Mouse (Mus musculus) MEL (cell line): ENCODE results near the gene Brpf1. TPM values are rescaled to one million over a fixed set of nuclear protein-coding genes. Genes with fewer than 3 reads are reported as not detected.

Source experiments
- DNase-seq: peaks from one replicate; pipeline ENCODE4 v3.0.0; 2011; ENCODE audit warnings: low read depth, low spot score
- H3K27ac ChIP-seq: 2 replicates; pipeline ENCODE4 v1.5.1; 2012; ENCODE audit warnings: low read depth, mild to moderate bottlenecking, control low read depth, low read length, moderate library complexity; ENCODE audit not compliant: control insufficient read depth
- H3K27me3 ChIP-seq, 2 experiments: fragments of 150-350 bp in 1 of 2; sonication (generic) in 1 of 2; 2 replicates each; pipeline ENCODE4 v1.6.1; 2012; ENCODE audit warnings: low read length in 2 of 2, mild to moderate bottlenecking in 2 of 2, improper control_type of control experiment in 1 of 2, moderate library complexity in 1 of 2; ENCODE audit not compliant: insufficient read depth in 2 of 2, control insufficient read depth in 1 of 2
- H3K36me3 ChIP-seq, 2 experiments: 2 replicates each; pipeline ENCODE4 v1.6.1; 2012 to 2014; ENCODE audit warnings: low read length in 2 of 2, improper control_type of control experiment in 1 of 2, inconsistent platforms in 1 of 2, mild to moderate bottlenecking in 1 of 2; ENCODE audit not compliant: insufficient read depth in 2 of 2, control insufficient read depth in 1 of 2
- H3K4me1 ChIP-seq, 2 experiments: fragments of 150-350 bp in 1 of 2; sonication (generic) in 1 of 2; 2 replicates each; pipeline ENCODE4 v1.6.1; 2012; ENCODE audit warnings: low read length in 2 of 2, improper control_type of control experiment in 1 of 2, mild to moderate bottlenecking in 1 of 2; ENCODE audit not compliant: insufficient read depth in 2 of 2, control insufficient read depth in 1 of 2
- H3K4me3 ChIP-seq, 2 experiments: fragments of 150-350 bp in 1 of 2; sonication (generic) in 1 of 2; 2 replicates each; pipeline ENCODE4 v1.5.1; 2012; ENCODE audit warnings: low read depth in 2 of 2, low read length in 2 of 2, mild to moderate bottlenecking in 2 of 2, moderate library complexity in 2 of 2, control low read depth in 1 of 2, improper control_type of control experiment in 1 of 2; ENCODE audit not compliant: control insufficient read depth in 1 of 2, insufficient read depth in 1 of 2
- H3K79me2 ChIP-seq: 2 replicates; pipeline ENCODE4 v1.6.1; 2012; ENCODE audit warnings: mild to moderate bottlenecking, low read length, moderate library complexity; ENCODE audit not compliant: control insufficient read depth, poor library complexity, insufficient read depth
- H3K9ac ChIP-seq: 2 replicates; pipeline ENCODE4 v1.6.1; 2012; ENCODE audit warnings: low read depth, mild to moderate bottlenecking, control low read depth, low read length, moderate library complexity; ENCODE audit not compliant: control insufficient read depth, poor library complexity, severe bottlenecking
- H3K9me3 ChIP-seq: fragments of 150-350 bp; sonication (generic); replicated peaks from 2 replicates; pipeline ENCODE4 v1.6.1; 2012; ENCODE audit warnings: mild to moderate bottlenecking, low read length, improper control_type of control experiment, moderate library complexity; ENCODE audit not compliant: insufficient read depth
- CHD1 ChIP-seq: IDR thresholded peaks from 2 replicates; pipeline ENCODE4 v1.6.1; 2012; ENCODE audit warnings: low read depth, mild to moderate bottlenecking, inconsistent platforms, low read length, improper control_type of control experiment
- E2F4 ChIP-seq: IDR thresholded peaks from 2 replicates; pipeline ENCODE4 v1.6.1; 2011; ENCODE audit warnings: low read depth, low read length, improper control_type of control experiment, borderline replicate concordance
- JUND ChIP-seq: IDR thresholded peaks from 2 replicates; pipeline ENCODE4 v1.6.1; 2011; ENCODE audit warnings: low read depth, mild to moderate bottlenecking, improper control_type of control experiment, low read length
- KAT2A ChIP-seq: conservative IDR thresholded peaks from 2 replicates; pipeline ENCODE4 v1.6.1; 2012; ENCODE audit warnings: low read depth, low read length, improper control_type of control experiment, inconsistent platforms
- MAFK ChIP-seq: IDR thresholded peaks from 2 replicates; pipeline ENCODE4 v1.6.1; 2011; ENCODE audit warnings: low read depth, mild to moderate bottlenecking, low read length, improper control_type of control experiment, borderline replicate concordance
- MAX ChIP-seq: IDR thresholded peaks from 2 replicates; pipeline ENCODE4 v1.6.1; 2011; ENCODE audit warnings: low read length, improper control_type of control experiment
- MAZ ChIP-seq: IDR thresholded peaks from 2 replicates; pipeline ENCODE4 v1.6.1; 2012; ENCODE audit warnings: low read depth, mild to moderate bottlenecking, inconsistent platforms, low read length, improper control_type of control experiment
- MEF2A ChIP-seq: IDR thresholded peaks from 2 replicates; pipeline ENCODE4 v1.6.1; 2014; ENCODE audit warnings: low read depth, mild to moderate bottlenecking, inconsistent platforms, low read length, improper control_type of control experiment; ENCODE audit not compliant: poor library complexity, insufficient replicate concordance, severe bottlenecking; ENCODE audit errors: extremely low read depth
- MYB ChIP-seq: IDR thresholded peaks from 2 replicates; pipeline ENCODE4 v1.6.1; 2011; ENCODE audit warnings: mild to moderate bottlenecking, low read depth, low read length, improper control_type of control experiment
- MYC ChIP-seq: IDR thresholded peaks from 2 replicates; pipeline ENCODE4 v1.6.1; 2011; ENCODE audit warnings: low read depth, mild to moderate bottlenecking, low read length, improper control_type of control experiment, moderate library complexity
- NELFE ChIP-seq: IDR thresholded peaks from 2 replicates; pipeline ENCODE4 v1.6.1; 2011; ENCODE audit warnings: low read depth, low read length, improper control_type of control experiment
- POLR2A ChIP-seq, 2 experiments: IDR thresholded peaks; 2 replicates each; pipeline ENCODE4 v1.6.1; 2011 to 2012; ENCODE audit warnings: low read length in 2 of 2, mild to moderate bottlenecking in 2 of 2, control low read depth in 1 of 2, improper control_type of control experiment in 1 of 2, low read depth in 1 of 2, moderate library complexity in 1 of 2; ENCODE audit not compliant: control insufficient read depth in 1 of 2, insufficient read depth in 1 of 2, poor library complexity in 1 of 2
- RCOR1 ChIP-seq: IDR thresholded peaks from 2 replicates; pipeline ENCODE4 v1.6.1; 2012; ENCODE audit warnings: low read depth, mild to moderate bottlenecking, inconsistent platforms, low read length, improper control_type of control experiment
- SIN3A ChIP-seq: IDR thresholded peaks from 2 replicates; pipeline ENCODE4 v1.6.1; 2012; ENCODE audit warnings: low read length, improper control_type of control experiment, inconsistent platforms
- TBP ChIP-seq: IDR thresholded peaks from 2 replicates; pipeline ENCODE4 v1.8.0; 2011; ENCODE audit warnings: low read depth, low read length, improper control_type of control experiment
- USF1 ChIP-seq: IDR thresholded peaks from 2 replicates; pipeline ENCODE4 v1.6.1; 2014; ENCODE audit warnings: low read depth, mild to moderate bottlenecking, inconsistent platforms, low read length, improper control_type of control experiment, moderate library complexity
- ZKSCAN1 ChIP-seq: IDR thresholded peaks from 2 replicates; pipeline ENCODE4 v1.6.1; 2012; ENCODE audit warnings: low read depth, mild to moderate bottlenecking, inconsistent platforms, low read length, improper control_type of control experiment, moderate library complexity
- polyA plus RNA-seq, 2 experiments: library from polyadenylated mRNA; stranded (reverse) in 1 of 2; unstranded in 1 of 2; fragments of >175 nt in 1 of 2; fragments of >200 nt in 1 of 2; gene quantifications; 2 replicates each; pipeline versions ENCODE4 v1.2.1 to v1.2.4; 2012; ENCODE audit warnings: low replicate concordance in 2 of 2, low read depth in 1 of 2; ENCODE audit not compliant: insufficient read length in 2 of 2, insufficient read depth in 1 of 2, missing spikeins in 1 of 2
- total RNA-seq: library from RNA; depleted of rRNA; stranded (reverse); fragments of 300-350 nt; gene quantifications from 2 replicates; pipeline ENCODE4 v1.2.3, GENCODE M21; 2012

Brpf1 gene
- total and polyA plus RNA-seq, 3 experiments = 32.6 to 46.8 (median 44.9) TPM

GRCm38 (mm10) chr6:113283500-113283899 is 23.4 kb upstream of the Brpf1 start:
- Histone ChIP-seq H3K79me2 (no peaks in the 10 kb centered on the region), H3K9ac (no peak overlapping the region), H3K9me3 (no peaks in the 10 kb centered on the region), H3K36me3 (peaks cover 0 to 24% of the 10 kb centered on the region in 2 experiments; a peak in 2 of 4 replicates), H3K4me3 (no peak overlapping the region), H3K4me1 (peaks cover 12 to 27% of the 10 kb centered on the region in 2 experiments), H3K27me3 (no peaks in the 10 kb centered on the region), H3K27ac (no peak overlapping the region)
- TF ChIP-seq JUND (no peak), POLR2A (IDR thresholded peaks at IDR 0.05; ENCODE audit: control insufficient read depth in 1 of 2, insufficient read depth in 1 of 2, low read depth in 1 of 2, low read length in 2 of 2, poor library complexity in 1 of 2) (no peak), MEF2A (no peak), RCOR1 (no peak), NELFE (no peak), CHD1 (no peak), TBP (no peak), E2F4 (no peak), MYC (no peak)
- DNase-seq = no peak

DNA sequence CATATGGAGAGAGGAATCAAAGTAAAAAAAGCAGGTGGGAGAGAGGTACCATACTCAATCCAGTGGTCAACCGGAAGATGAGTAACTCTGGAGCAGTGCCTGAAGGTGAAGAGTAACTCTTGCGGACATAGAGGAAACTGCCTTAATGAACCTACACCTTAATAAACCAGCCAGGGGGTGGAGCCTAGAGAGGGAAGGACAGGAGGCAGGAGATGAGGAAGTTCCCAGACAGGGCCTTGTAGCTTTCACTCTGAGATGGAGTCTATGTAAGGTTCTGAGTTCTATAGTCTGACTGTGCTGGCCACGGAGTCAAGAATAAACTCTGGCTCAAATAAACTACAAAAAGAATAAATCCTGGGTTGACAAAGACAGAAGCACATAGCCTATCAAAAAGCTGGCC is 22.0 kb upstream of the Brpf1 start:
- DNase-seq = peak; percentile 75
- no peak overlapping the region; the same call in 1 of the 2 replicates for H3K27ac ChIP-seq
- H3K4me1 ChIP-seq = peaks cover 12 to 27% of the 10 kb centered on the region in 2 experiments
- H3K9me3 ChIP-seq = no peaks in the 10 kb centered on the region
- H3K9ac ChIP-seq = peak overlapping the region; percentile 3; the same call in 1 of the 2 replicates
- peaks cover 0 to 24% of the 10 kb centered on the region in 2 experiments; a peak in 2 of 4 replicates for H3K36me3 ChIP-seq
- TF ChIP-seq MEF2A (no peak), KAT2A (no peak), JUND (no peak), ZKSCAN1 (no peak), MAZ (no peak), USF1 (no peak), MAX (no peak), MYB (no peak), SIN3A (no peak), MAFK (no peak)
- no peaks in the 10 kb centered on the region for H3K27me3 ChIP-seq
- H3K79me2 ChIP-seq = no peaks in the 10 kb centered on the region
- H3K4me3 ChIP-seq = peak overlapping the region in 1 of 2 experiments; percentile 14; a peak in 1 of 4 replicates
